Mouse (Mus musculus): ENCODE results near the gene Lrch1. TPM values are rescaled to one million over a fixed set of nuclear protein-coding genes. Genes with fewer than 3 reads are reported as not detected.

Lrch1 gene
- total and polyA plus RNA-seq, 3 experiments, result 2.8 to 6.1 TPM; not detected in 1

DNA sequence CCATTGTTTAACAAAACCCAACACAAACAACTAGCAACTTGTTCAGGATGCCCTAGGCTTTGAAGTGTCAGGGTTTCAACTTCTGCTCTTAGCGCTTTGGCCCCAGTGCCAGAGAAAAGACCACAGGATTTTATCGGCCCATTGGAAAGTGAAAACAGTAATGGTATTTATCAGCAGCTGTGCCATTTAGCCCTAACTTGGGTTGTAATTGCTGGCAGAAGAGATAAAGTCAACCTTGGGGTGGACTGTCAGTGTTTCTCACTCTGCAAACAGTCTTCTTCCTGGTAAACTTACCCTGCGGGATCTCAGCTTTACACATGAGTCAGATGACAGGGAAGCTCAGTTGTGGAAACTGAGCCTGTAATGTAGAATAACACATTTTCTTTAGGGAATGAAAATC is 24.5 kb upstream of the Lrch1 start:
- Histone ChIP-seq H3K9me3 (replicated peaks; ENCODE audit: insufficient read depth, low read length) (no peaks in the 10 kb centered on the region), H3K4me1 (ENCODE audit: control insufficient read depth in 1 of 2, insufficient read depth in 2 of 2, low read length in 2 of 2) (peaks cover 4 to 27% of the 10 kb centered on the region in 2 experiments), H3K27me3 (ENCODE audit: control insufficient read depth in 1 of 2, insufficient read depth in 2 of 2, low read length in 2 of 2) (no peaks in the 10 kb centered on the region), H3K27ac (ENCODE audit: control insufficient read depth, low read depth, low read length) (no peak overlapping the region), H3K36me3 (ENCODE audit: control insufficient read depth in 1 of 2, insufficient read depth in 2 of 2, low read length in 2 of 2) (peaks cover 0 to 19% of the 10 kb centered on the region in 2 experiments; a peak in 2 of 4 replicates), H3K9ac (ENCODE audit: control insufficient read depth, low read depth, low read length, poor library complexity, severe bottlenecking) (no peak overlapping the region), H3K79me2 (ENCODE audit: control insufficient read depth, insufficient read depth, low read length, poor library complexity) (no peaks in the 10 kb centered on the region), H3K4me3 (ENCODE audit: control insufficient read depth in 1 of 2, insufficient read depth in 1 of 2, low read depth in 2 of 2, low read length in 2 of 2) (peak overlapping the region in 1 of 2 experiments; percentile 14; a peak in 2 of 4 replicates)
- peak; percentile 70 for DNase-seq (ENCODE audit: low read depth, low spot score)
- TF ChIP-seq CHD2 (IDR thresholded peaks at IDR 0.05; ENCODE audit: low read length), result no peak
- TF ChIP-seq MYC (IDR thresholded peaks at IDR 0.05; ENCODE audit: low read depth, low read length), result no peak
- no peak for TF ChIP-seq MYB (IDR thresholded peaks at IDR 0.05; ENCODE audit: low read depth, low read length)
- TF ChIP-seq ZC3H11A (IDR thresholded peaks at IDR 0.05; ENCODE audit: low read depth, low read length), result no peak
- TF ChIP-seq MEF2A (IDR thresholded peaks at IDR 0.05; ENCODE audit: extremely low read depth, insufficient replicate concordance, low read depth, low read length, poor library complexity, severe bottlenecking), result no peak
- TF ChIP-seq E2F4 (IDR thresholded peaks at IDR 0.05; ENCODE audit: borderline replicate concordance, low read depth, low read length), result no peak
- TF ChIP-seq CTCF (IDR thresholded peaks at IDR 0.05 in 2 of 3, conservative IDR thresholded peaks at IDR 0.05 in 1 of 3; ENCODE audit: control insufficient read depth in 1 of 3, insufficient read depth in 1 of 3, low read depth in 2 of 3, low read length in 3 of 3, poor library complexity in 1 of 3, severe bottlenecking in 1 of 3), result no peak
- TF ChIP-seq ELF1 (IDR thresholded peaks at IDR 0.05; ENCODE audit: low read depth, low read length), result no peak
- peak; percentile 88 for TF ChIP-seq TCF12 (IDR thresholded peaks at IDR 0.05; ENCODE audit: low read depth, low read length)
- peak; percentile 45; the same call in 1 of the 2 replicates for TF ChIP-seq TAL1 (IDR thresholded peaks at IDR 0.05; ENCODE audit: low read length)
- no peak for TF ChIP-seq CHD1 (IDR thresholded peaks at IDR 0.05; ENCODE audit: low read depth, low read length)
- TF ChIP-seq MAZ (IDR thresholded peaks at IDR 0.05; ENCODE audit: low read depth, low read length), result 0 out of 2 replicates have a peak, but pooled peaks have one; percentile 42
- no peak for TF ChIP-seq POLR2AphosphoS5 (IDR thresholded peaks at IDR 0.05; ENCODE audit: borderline replicate concordance, low read depth, low read length)
- peak; percentile 68 for TF ChIP-seq SIN3A (IDR thresholded peaks at IDR 0.05; ENCODE audit: low read length)
- no peak for TF ChIP-seq MAX (IDR thresholded peaks at IDR 0.05; ENCODE audit: low read length)
- no peak for TF ChIP-seq USF2 (IDR thresholded peaks at IDR 0.05; ENCODE audit: borderline replicate concordance in 1 of 2, insufficient read depth in 1 of 2, low read depth in 1 of 2, low read length in 2 of 2)
- no peak for TF ChIP-seq GABPA (IDR thresholded peaks at IDR 0.05; ENCODE audit: low read depth, low read length)
- TF ChIP-seq HCFC1 (IDR thresholded peaks at IDR 0.05; ENCODE audit: low read depth, low read length), result no peak
- TF ChIP-seq BHLHE40 (IDR thresholded peaks at IDR 0.05; ENCODE audit: borderline replicate concordance, low read depth, low read length), result no peak
- TF ChIP-seq KAT2A (conservative IDR thresholded peaks at IDR 0.05; ENCODE audit: low read depth, low read length), result no peak
- 0 out of 2 replicates have a peak, but pooled peaks have one; percentile 47 for TF ChIP-seq RCOR1 (IDR thresholded peaks at IDR 0.05; ENCODE audit: low read depth, low read length)
- no peak for TF ChIP-seq MAFK (IDR thresholded peaks at IDR 0.05; ENCODE audit: borderline replicate concordance, low read depth, low read length)
- no peak for TF ChIP-seq POLR2AphosphoS2 (IDR thresholded peaks at IDR 0.05; ENCODE audit: low read length)
- TF ChIP-seq POLR2A (IDR thresholded peaks at IDR 0.05; ENCODE audit: control insufficient read depth in 1 of 2, insufficient read depth in 1 of 2, low read depth in 1 of 2, low read length in 2 of 2, poor library complexity in 1 of 2), result no peak
- no peak for TF ChIP-seq USF1 (IDR thresholded peaks at IDR 0.05; ENCODE audit: low read depth, low read length)
- TF ChIP-seq SMC3 (IDR thresholded peaks at IDR 0.05; ENCODE audit: low read depth, low read length), result no peak
- TF ChIP-seq ZKSCAN1 (IDR thresholded peaks at IDR 0.05; ENCODE audit: low read depth, low read length), result no peak
- no peak for TF ChIP-seq TBP (IDR thresholded peaks at IDR 0.05; ENCODE audit: low read depth, low read length)
- TF ChIP-seq RAD21 (IDR thresholded peaks at IDR 0.05; ENCODE audit: low read depth, low read length), result no peak
- no peak for TF ChIP-seq ZNF384 (IDR thresholded peaks at IDR 0.05; ENCODE audit: low read depth, low read length)
- TF ChIP-seq ZMIZ1 (IDR thresholded peaks at IDR 0.05; ENCODE audit: low read depth, low read length), result no peak
- TF ChIP-seq NELFE (IDR thresholded peaks at IDR 0.05; ENCODE audit: low read depth, low read length), result no peak
- no peak for TF ChIP-seq NRF1 (IDR thresholded peaks at IDR 0.05; ENCODE audit: insufficient read depth, low read depth, low read length, poor library complexity, severe bottlenecking)
- peak; percentile 86 for TF ChIP-seq ETS1 (IDR thresholded peaks at IDR 0.05; ENCODE audit: low read depth, low read length)
- no peak for TF ChIP-seq UBTF (IDR thresholded peaks at IDR 0.05; ENCODE audit: borderline replicate concordance, insufficient read depth, low read depth, low read length)
- TF ChIP-seq JUND (IDR thresholded peaks at IDR 0.05; ENCODE audit: low read depth, low read length), result 0 out of 2 replicates have a peak, but pooled peaks have one; percentile 37
- TF ChIP-seq EP300 (IDR thresholded peaks at IDR 0.05; ENCODE audit: low read depth in 1 of 2, low read length in 2 of 2), result peak; percentile 84 to 85
- TF ChIP-seq MXI1 (IDR thresholded peaks at IDR 0.05; ENCODE audit: low read depth, low read length), result peak; percentile 67
